Mouse (Mus musculus) stomach, postnatal 0 days (tissue): ENCODE results near the gene Nlk. TPM values are rescaled to one million over a fixed set of nuclear protein-coding genes. Genes with fewer than 3 reads are reported as not detected.
"Not testable (repeated sequence)": the region's sequence is repeated elsewhere in the genome, so short reads cannot be mapped to it uniquely, and the experiment has no call there.

Source experiments
- ATAC-seq: fragments of 200-750 bp; cut with Nextera tagmentation; 2 replicates; pipeline ENCODE4 v1.8.0; 2017; ENCODE audit not compliant: low FRiP score, low TSS enrichment
- DNase-seq: peaks from one replicate; pipeline ENCODE4 v3.0.0-alpha.2; 2016; ENCODE audit warnings: low spot score
- H3K27ac ChIP-seq: fragments of 300-500 bp; sonication (generic); replicated peaks from 2 replicates; pipeline ENCODE4 v1.5.1; 2014; ENCODE audit warnings: mild to moderate bottlenecking, control low read depth
- H3K27me3 ChIP-seq: fragments of 300-500 bp; sonication (generic); 2 replicates; pipeline ENCODE4 v1.6.1; 2014; ENCODE audit warnings: low read length; ENCODE audit not compliant: control insufficient read depth, insufficient read depth
- H3K36me3 ChIP-seq: fragments of 300-500 bp; sonication (generic); 2 replicates; pipeline ENCODE4 v1.6.1; 2014; ENCODE audit warnings: low read length, mixed read lengths; ENCODE audit not compliant: control insufficient read depth, insufficient read depth
- H3K4me1 ChIP-seq: fragments of 300-500 bp; sonication (generic); replicated peaks from 2 replicates; pipeline ENCODE4 v1.6.1; 2014; ENCODE audit warnings: antibody characterized with exemption; ENCODE audit not compliant: control insufficient read depth, insufficient read depth
- H3K4me2 ChIP-seq: fragments of 300-500 bp; sonication (generic); replicated peaks from 2 replicates; pipeline ENCODE4 v1.6.1; 2014; ENCODE audit warnings: low read depth, mild to moderate bottlenecking, control low read depth, moderate library complexity
- H3K4me3 ChIP-seq: fragments of 300-500 bp; sonication (generic); 2 replicates; pipeline ENCODE4 v1.5.1; 2014; ENCODE audit warnings: low read depth, low read length, control low read depth
- H3K9ac ChIP-seq: fragments of 300-500 bp; sonication (generic); 2 replicates; pipeline ENCODE4 v1.6.1; 2014; ENCODE audit warnings: mild to moderate bottlenecking, low read length, control low read depth, mixed read lengths
- H3K9me3 ChIP-seq: fragments of 300-500 bp; sonication (generic); 2 replicates; pipeline ENCODE4 v1.6.1; 2016; ENCODE audit warnings: low read length; ENCODE audit not compliant: control insufficient read depth
- CTCF ChIP-seq: IDR thresholded peaks from 2 replicates; pipeline ENCODE4 v1.5.1; 2016; ENCODE audit warnings: antibody characterized with exemption, low read depth, mild to moderate bottlenecking, moderate library complexity
- EP300 ChIP-seq: optimal IDR thresholded peaks from 2 replicates; pipeline ENCODE3; 2016; ENCODE audit warnings: antibody characterized with exemption
- WGBS: fragments of 180-500 bp; shearing (Covaris S2); extraction: QIAGEN DNeasy Blood & Tissue Kit; methylation state at CpG from one replicate; pipeline ENCODE4 v1.1.7; 2014; 5-methylcytosine and 5-hydroxymethylcytosine counted together
- polyA plus RNA-seq: library from polyadenylated mRNA; unstranded; fragments of >200 nt; fragmentation: Nextera tagmentation; extraction: Ambion mirVana; gene quantifications from 2 replicates; pipeline ENCODE4 v1.2.1, GENCODE M21; 2015

Nlk gene
- polyA plus RNA-seq, 1 experiment from 2014 or later = 9.9 TPM

- no peak for TF ChIP-seq EP300
- no peak for ATAC-seq
- H3K27ac ChIP-seq = no peak overlapping the region
- no peak overlapping the region for H3K9ac ChIP-seq
- no peaks in the 10 kb centered on the region for H3K27me3 ChIP-seq
- H3K4me1 ChIP-seq = no peaks in the 10 kb centered on the region
- no peak for DNase-seq
- WGBS = 76% methylated on average over 3 of the region's 3 CpGs
- H3K36me3 ChIP-seq = no peaks in the 10 kb centered on the region
- H3K9me3 ChIP-seq = no peaks in the 10 kb centered on the region
- no peak overlapping the region for H3K4me2 ChIP-seq
- no peak overlapping the region for H3K4me3 ChIP-seq
These were observed 16.1 kb downstream of the Nlk start for GRCm38 (mm10) chr11:78681058-78681457.

GRCm38 (mm10) chr11:78678761-78679160 is 18.4 kb downstream of the Nlk start:
- H3K36me3 ChIP-seq = no peaks in the 10 kb centered on the region
- no peak overlapping the region for H3K27ac ChIP-seq
- no peaks in the 10 kb centered on the region for H3K4me1 ChIP-seq
- no peaks in the 10 kb centered on the region for H3K27me3 ChIP-seq
- ATAC-seq (no peak), DNase-seq (no peak)
- no peak overlapping the region for H3K4me2 ChIP-seq
- 67% methylated on average over 2 of the region's 2 CpGs for WGBS
- no peak overlapping the region for H3K4me3 ChIP-seq
- H3K9ac ChIP-seq = no peak overlapping the region
- H3K9me3 ChIP-seq = no peaks in the 10 kb centered on the region
- no peak for TF ChIP-seq CTCF

- H3K4me3 ChIP-seq = no peak overlapping the region
- WGBS = 60% methylated on average over 3 of the region's 3 CpGs
- no peaks in the 10 kb centered on the region for H3K4me1 ChIP-seq
- no peaks in the 10 kb centered on the region for H3K36me3 ChIP-seq
- H3K9ac ChIP-seq = no peak overlapping the region
- no peaks in the 10 kb centered on the region for H3K27me3 ChIP-seq
- H3K9me3 ChIP-seq = no peaks in the 10 kb centered on the region
- DNase-seq (no peak), ATAC-seq (no peak)
- H3K4me2 ChIP-seq = no peak overlapping the region
- no peak overlapping the region for H3K27ac ChIP-seq
- TF ChIP-seq CTCF (no peak), EP300 (no peak)
These were observed 28.5 kb downstream of the Nlk start for GRCm38 (mm10) chr11:78668647-78669046.

- no peaks in the 10 kb centered on the region for H3K27me3 ChIP-seq
- no peak for TF ChIP-seq CTCF
- no peak for TF ChIP-seq EP300
- no peak for ATAC-seq
- H3K4me1 ChIP-seq = no peaks in the 10 kb centered on the region
- no peaks in the 10 kb centered on the region for H3K36me3 ChIP-seq
- no peaks in the 10 kb centered on the region for H3K9me3 ChIP-seq
- no peak overlapping the region for H3K27ac ChIP-seq
- WGBS = 56% methylated on average over 2 of the region's 2 CpGs
- H3K9ac ChIP-seq = no peak overlapping the region
- no peak overlapping the region for H3K4me2 ChIP-seq
- no peak overlapping the region for H3K4me3 ChIP-seq
- DNase-seq = no peak
These were observed 32.3 kb downstream of the Nlk start for GRCm38 (mm10) chr11:78664853-78665252.

- H3K4me1 ChIP-seq = no peaks in the 10 kb centered on the region
- no peak for ATAC-seq
- WGBS = 68% methylated on average over 4 of the region's 4 CpGs
These were observed 33.3 kb downstream of the Nlk start for GRCm38 (mm10) chr11:78663916-78664315.

GRCm38 (mm10) chr11:78649143-78649542 is 48.0 kb downstream of the Nlk start:
- no peaks in the 10 kb centered on the region for H3K4me1 ChIP-seq
- no peaks in the 10 kb centered on the region for H3K9me3 ChIP-seq
- TF ChIP-seq CTCF (no peak), EP300 (no peak)
- DNase-seq (no peak), ATAC-seq (no peak)
- no peaks in the 10 kb centered on the region for H3K36me3 ChIP-seq
- no peak overlapping the region for H3K4me3 ChIP-seq
- WGBS = 71% methylated on average over 2 of the region's 2 CpGs
- H3K27me3 ChIP-seq = no peaks in the 10 kb centered on the region
- no peak overlapping the region for H3K4me2 ChIP-seq
- no peak overlapping the region for H3K27ac ChIP-seq
- H3K9ac ChIP-seq = no peak overlapping the region

More at GRCm38 (mm10) chr11:78663916-78664315, 33.3 kb downstream of the Nlk start:
- Histone ChIP-seq H3K9ac (no peak overlapping the region), H3K4me3 (no peak overlapping the region), H3K4me2 (no peak overlapping the region), H3K9me3 (no peaks in the 10 kb centered on the region), H3K27me3 (no peaks in the 10 kb centered on the region), H3K27ac (no peak overlapping the region), H3K36me3 (no peaks in the 10 kb centered on the region)
- TF ChIP-seq EP300 = no peak
- no peak for DNase-seq

GRCm38 (mm10) chr11:78648405-78648804 is 48.8 kb downstream of the Nlk start:
- H3K9me3 ChIP-seq, DNase-seq, H3K9ac ChIP-seq, H3K4me3 ChIP-seq, H3K27me3 ChIP-seq, H3K36me3 ChIP-seq, H3K4me1 ChIP-seq, H3K27ac ChIP-seq, ATAC-seq, H3K4me2 ChIP-seq: not testable (repeated sequence)
- WGBS = 83% methylated on average over 1 of the region's 1 CpGs
